Mouse (Mus musculus) forebrain, postnatal 0 days (tissue): ENCODE data around the gene Sbno1. TPM values are rescaled to one million over a fixed set of nuclear protein-coding genes. Genes with fewer than 3 reads are reported as not detected.
A peak's percentile ranks its signal among the peaks of the same experiment; 100 is the strongest.

ENCODE experiments used
- ATAC-seq: fragments of 200-750 bp; cut with Nextera tagmentation; 2 replicates; pipeline ENCODE4 v1.8.0; 2017; ENCODE audit warnings: mild to moderate bottlenecking, moderate library complexity
- DNase-seq: peaks from one replicate; pipeline ENCODE4 v3.0.0-alpha.2; 2015
- H3K27ac ChIP-seq: fragments of 300-500 bp; sonication (generic); 2 replicates; pipeline ENCODE4 v1.5.1; 2014; ENCODE audit warnings: low read depth, mild to moderate bottlenecking, antibody characterized with exemption, low read length, moderate library complexity, mixed read lengths
- H3K27me3 ChIP-seq: fragments of 300-500 bp; sonication (generic); 2 replicates; pipeline ENCODE4 v1.6.1; 2014; ENCODE audit warnings: mild to moderate bottlenecking, low read length, mixed read lengths; ENCODE audit not compliant: insufficient read depth
- H3K36me3 ChIP-seq: fragments of 300-500 bp; sonication (generic); 2 replicates; pipeline ENCODE4 v1.6.1; 2014; ENCODE audit warnings: mild to moderate bottlenecking, moderate library complexity; ENCODE audit not compliant: insufficient read depth
- H3K4me1 ChIP-seq: fragments of 300-500 bp; sonication (generic); 2 replicates; pipeline ENCODE4 v1.6.1; 2014; ENCODE audit warnings: antibody characterized with exemption; ENCODE audit not compliant: insufficient read depth
- H3K4me2 ChIP-seq: fragments of 300-500 bp; sonication (generic); 2 replicates; pipeline ENCODE4 v1.6.1; 2014; ENCODE audit warnings: low read depth, mild to moderate bottlenecking, moderate library complexity
- H3K4me3 ChIP-seq: fragments of 300-500 bp; sonication (generic); 2 replicates; pipeline ENCODE4 v1.5.1; 2014; ENCODE audit warnings: low read depth, low read length, mixed read lengths
- H3K9ac ChIP-seq: fragments of 300-500 bp; sonication (generic); 2 replicates; pipeline ENCODE4 v1.6.1; 2014; ENCODE audit warnings: mild to moderate bottlenecking
- H3K9me3 ChIP-seq: fragments of 300-500 bp; sonication (generic); 2 replicates; pipeline ENCODE4 v1.6.1; 2016; ENCODE audit warnings: low read length
- CTCF ChIP-seq: sonication (generic); IDR thresholded peaks from 2 replicates; pipeline ENCODE4 v1.5.1; 2016; ENCODE audit warnings: antibody characterized with exemption, control low read depth, low read depth
- WGBS: fragments of 180-500 bp; shearing (Covaris S2); extraction: QIAGEN DNeasy Blood & Tissue Kit; methylation state at CpG from one replicate; pipeline ENCODE4 v1.1.7; 2014; 5-methylcytosine and 5-hydroxymethylcytosine counted together
- polyA plus RNA-seq: library from polyadenylated mRNA; unstranded; fragments of >200 nt; fragmentation: Nextera tagmentation; extraction: Ambion mirVana; gene quantifications from 2 replicates; pipeline ENCODE4 v1.2.1, GENCODE M21; 2015
- total RNA-seq: library from RNA; depleted of rRNA; stranded (reverse); fragments of >200 nt; gene quantifications from 2 replicates; pipeline ENCODE4 v1.2.3, GENCODE M21; 2014

The Sbno1 gene
- total and polyA plus RNA-seq, 2 experiments from 2014 or later, result 52.1 to 70.4 TPM

DNA sequence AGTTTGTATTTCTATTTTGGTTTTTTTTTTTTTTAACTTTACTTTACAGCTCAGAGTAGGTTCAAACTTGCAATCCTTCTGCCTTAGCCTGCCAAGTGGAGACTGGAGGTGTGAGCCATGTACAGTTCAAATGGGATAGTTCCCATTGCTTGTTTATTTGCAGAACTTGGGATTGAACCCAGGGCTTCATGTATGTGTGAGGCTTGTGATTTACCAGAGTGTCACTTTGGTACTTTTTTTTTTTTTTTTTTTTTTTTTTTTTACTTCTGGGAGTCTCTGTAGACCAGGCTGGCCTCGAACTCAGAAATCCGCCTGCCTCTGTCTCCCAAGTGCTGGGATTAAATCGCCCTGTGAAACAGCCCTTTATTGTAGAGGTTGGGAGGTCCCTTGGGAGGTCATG lies 18.4 kb upstream of the Sbno1 start:
- ATAC-seq (no peak), DNase-seq (no peak)
- no peak overlapping the region for H3K9ac ChIP-seq
- peaks cover 18% of the 10 kb centered on the region for H3K4me1 ChIP-seq
- H3K4me2 ChIP-seq, result peak overlapping the region; percentile 92; the same call in 1 of the 2 replicates
- H3K27me3 ChIP-seq, result no peaks in the 10 kb centered on the region
- no peak for TF ChIP-seq CTCF
- WGBS, result 63% methylated on average over 3 of the region's 3 CpGs
- H3K4me3 ChIP-seq, result no peak overlapping the region
- H3K36me3 ChIP-seq, result peaks cover 20% of the 10 kb centered on the region
- no peak overlapping the region for H3K27ac ChIP-seq
- no peaks in the 10 kb centered on the region for H3K9me3 ChIP-seq

- Histone ChIP-seq H3K27me3 (no peaks in the 10 kb centered on the region), H3K4me3 (no peak overlapping the region), H3K9me3 (no peaks in the 10 kb centered on the region), H3K9ac (no peak overlapping the region), H3K36me3 (peaks cover 6% of the 10 kb centered on the region; the same call in 1 of the 2 replicates), H3K4me2 (no peak overlapping the region), H3K27ac (no peak overlapping the region), H3K4me1 (peaks cover 18% of the 10 kb centered on the region)
- TF ChIP-seq CTCF, result no peak
- ATAC-seq (no peak), DNase-seq (no peak)
- WGBS, result 81% methylated on average over 2 of the region's 2 CpGs
Observed at GRCm38 (mm10) chr5:124442628-124443027, 16.8 kb upstream of the Sbno1 start.

DNA sequence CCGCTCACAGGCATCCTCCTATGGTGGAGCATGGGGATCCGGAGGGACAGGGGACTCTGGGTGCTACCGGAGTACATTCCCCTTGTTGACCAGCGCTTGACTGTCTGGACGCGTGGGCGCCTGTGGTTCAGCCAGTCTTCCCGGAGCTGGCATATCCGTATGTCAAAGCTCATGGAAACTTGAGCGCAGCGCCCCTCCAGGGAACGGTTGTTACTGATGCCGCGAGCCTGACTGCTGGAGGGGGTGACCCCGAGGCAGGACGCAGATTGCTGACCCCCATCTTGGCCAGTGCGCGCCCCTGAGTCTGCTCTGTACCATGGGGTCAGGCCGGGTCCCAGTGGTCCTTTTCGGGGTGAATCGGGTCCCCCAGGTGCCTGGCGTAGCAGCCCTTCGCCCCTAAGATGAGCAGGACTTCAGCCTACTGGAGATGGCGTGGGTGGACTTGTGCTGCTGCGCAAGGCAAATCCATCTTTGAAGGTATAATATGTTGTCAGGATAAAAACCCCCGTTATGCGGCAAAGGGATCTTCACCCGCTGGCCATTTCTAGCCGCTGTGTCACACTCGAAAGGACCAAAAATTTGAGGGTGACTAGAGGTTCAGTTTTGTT lies 14.4 kb upstream of the Sbno1 start:
- peaks cover 11% of the 10 kb centered on the region for H3K4me1 ChIP-seq
- H3K36me3 ChIP-seq, result no peaks in the 10 kb centered on the region
- under 1% methylated on average over 30 of the region's 30 CpGs for WGBS
- peak overlapping the region; percentile 97 for H3K4me2 ChIP-seq
- H3K4me3 ChIP-seq, result peak overlapping the region; percentile 52
- ATAC-seq, result peak; percentile 76
- no peaks in the 10 kb centered on the region for H3K27me3 ChIP-seq
- peak; percentile 58 for DNase-seq
- peak; percentile 67 for TF ChIP-seq CTCF
- peak overlapping the region; percentile 26 for H3K9ac ChIP-seq
- no peak overlapping the region for H3K27ac ChIP-seq
- H3K9me3 ChIP-seq, result no peaks in the 10 kb centered on the region

DNA sequence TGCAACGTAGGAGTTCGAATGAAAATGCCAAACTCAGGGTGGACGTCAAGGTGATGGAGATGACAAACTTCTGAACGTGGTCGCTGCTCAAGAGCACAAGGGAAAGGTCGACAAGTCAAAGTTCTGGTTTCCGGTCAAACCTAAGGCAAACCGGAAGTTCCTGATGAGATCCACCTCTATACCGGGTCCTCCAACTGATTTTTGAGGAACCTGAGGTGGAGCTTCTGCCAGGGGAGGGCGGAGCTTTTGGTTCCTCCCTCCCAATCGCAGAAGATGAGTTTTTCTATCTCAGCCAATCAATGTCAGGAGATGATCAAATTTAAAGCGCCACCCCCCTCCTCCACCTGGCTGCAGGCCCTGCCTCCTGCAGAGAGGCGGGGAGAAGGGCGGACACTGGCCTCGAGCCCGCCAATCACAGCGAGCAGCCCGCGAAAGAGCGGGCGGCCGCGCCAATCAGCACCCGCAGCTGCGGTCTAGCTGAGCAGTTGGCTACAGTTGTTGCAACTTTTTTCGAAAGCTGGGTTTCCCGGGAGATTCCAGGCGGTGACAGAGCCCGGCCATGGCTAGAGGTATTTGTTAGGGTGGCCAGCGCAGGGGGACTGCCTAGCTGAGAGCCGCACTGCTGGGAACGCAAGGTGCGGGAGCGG lies 13.8 kb upstream of the Sbno1 start, which contains the start of gene Kmt5a:
Kmt5a (plus strand) TSS at position 484 of the 647 bp plus-strand sequence.
- peak within 1 kb of the TSS; percentile 52 for H3K4me3 ChIP-seq
- H3K36me3 ChIP-seq, result no peaks in the 10 kb centered on the region
- no peaks in the 10 kb centered on the region for H3K27me3 ChIP-seq
- peak within 1 kb of the TSS; percentile 97 for H3K4me2 ChIP-seq
- H3K4me1 ChIP-seq, result peaks cover 7% of the 10 kb centered on the region
- WGBS, result 3% methylated on average over 33 of the region's 34 CpGs
- H3K9me3 ChIP-seq, result no peaks in the 10 kb centered on the region
- H3K27ac ChIP-seq, result no peak within 1 kb of the TSS
- ATAC-seq, result peak; percentile 98
- H3K9ac ChIP-seq, result peak within 1 kb of the TSS; percentile 26
- DNase-seq, result peak; percentile 96
- TF ChIP-seq CTCF, result no peak

DNA sequence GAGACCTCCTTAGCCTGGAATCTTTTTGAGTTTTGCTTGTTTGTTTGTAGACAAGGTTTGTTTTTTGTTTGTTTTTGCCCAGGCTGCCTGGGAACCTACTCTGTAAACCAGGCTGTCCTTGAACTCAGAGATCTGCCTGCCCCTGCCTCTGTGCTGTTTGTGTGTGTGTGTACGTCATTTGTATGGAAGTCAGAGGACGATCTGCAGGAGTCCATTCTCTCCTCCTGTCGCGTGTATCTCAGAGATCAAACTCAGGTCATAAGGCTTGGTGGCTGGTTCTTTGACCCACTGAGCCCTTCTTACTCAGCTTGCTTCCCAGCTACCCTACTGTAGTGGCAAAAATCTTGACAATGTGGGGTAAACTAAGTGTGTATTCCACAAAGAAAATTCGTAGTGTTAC lies 12.9 kb upstream of the Sbno1 start:
- DNase-seq (no peak), ATAC-seq (no peak)
- Histone ChIP-seq H3K36me3 (no peaks in the 10 kb centered on the region), H3K9me3 (no peaks in the 10 kb centered on the region), H3K9ac (no peak overlapping the region), H3K4me2 (no peak overlapping the region), H3K27ac (no peak overlapping the region), H3K27me3 (no peaks in the 10 kb centered on the region), H3K4me3 (no peak overlapping the region), H3K4me1 (peaks cover 5% of the 10 kb centered on the region; the same call in 1 of the 2 replicates)
- no peak for TF ChIP-seq CTCF
- WGBS, result 68% methylated on average over 5 of the region's 5 CpGs

DNA sequence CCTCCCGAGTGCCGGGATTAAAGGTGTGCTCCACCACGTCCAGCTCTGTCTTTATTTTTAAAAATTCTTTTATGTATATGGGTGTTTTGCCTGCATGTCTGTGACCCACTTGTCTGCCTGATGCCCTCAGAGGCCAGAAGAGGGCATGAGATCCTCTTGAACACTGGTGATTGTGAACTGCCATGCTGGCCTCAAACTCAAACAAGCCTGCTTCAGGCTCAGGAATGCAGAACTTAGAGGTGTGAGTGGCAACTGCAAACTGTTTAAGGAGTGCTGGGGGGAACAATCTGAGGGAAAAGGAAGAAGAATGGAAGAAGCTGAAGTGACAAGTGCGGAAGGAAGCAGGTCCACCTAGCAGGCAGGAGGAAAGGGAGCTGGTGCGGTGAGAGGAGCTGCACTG lies 12.4 kb upstream of the Sbno1 start:
- WGBS, result 92% methylated on average over 5 of the region's 5 CpGs
- no peaks in the 10 kb centered on the region for H3K36me3 ChIP-seq
- H3K9me3 ChIP-seq, result no peaks in the 10 kb centered on the region
- no peak for TF ChIP-seq CTCF
- no peaks in the 10 kb centered on the region for H3K27me3 ChIP-seq
- peaks cover 5% of the 10 kb centered on the region; the same call in 1 of the 2 replicates for H3K4me1 ChIP-seq
- no peak overlapping the region for H3K4me3 ChIP-seq
- H3K9ac ChIP-seq, result no peak overlapping the region
- H3K4me2 ChIP-seq, result no peak overlapping the region
- DNase-seq, result no peak
- ATAC-seq, result no peak
- H3K27ac ChIP-seq, result no peak overlapping the region

DNA sequence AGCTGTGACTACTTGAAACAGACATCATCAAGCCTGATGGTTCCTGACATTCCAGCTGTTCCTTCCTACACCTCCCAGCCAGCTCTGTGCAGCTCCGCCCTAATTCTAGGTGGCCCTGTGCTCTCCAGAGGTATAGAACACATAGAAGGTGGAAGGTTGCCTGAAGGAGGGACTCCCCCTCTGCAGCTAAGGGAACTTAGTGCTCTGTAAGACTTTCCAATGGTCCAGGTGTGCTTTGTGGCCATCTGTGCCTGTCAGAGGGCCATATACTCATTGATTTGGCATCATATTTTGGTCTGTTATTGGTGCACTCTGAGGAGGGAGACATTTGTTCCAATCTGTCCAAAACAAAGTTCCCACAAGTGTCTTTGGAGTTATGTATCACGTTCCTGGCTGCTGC lies 7.2 kb upstream of the Sbno1 start:
- Histone ChIP-seq H3K9ac (no peak overlapping the region), H3K27ac (no peak overlapping the region), H3K4me3 (no peak overlapping the region), H3K9me3 (no peaks in the 10 kb centered on the region), H3K36me3 (no peaks in the 10 kb centered on the region), H3K27me3 (no peaks in the 10 kb centered on the region), H3K4me1 (no peaks in the 10 kb centered on the region), H3K4me2 (no peak overlapping the region)
- ATAC-seq (no peak), DNase-seq (no peak)
- no peak for TF ChIP-seq CTCF
- 68% methylated on average over 2 of the region's 2 CpGs for WGBS
